Mouse (Mus musculus) adipose tissue, adult 10 weeks (tissue): ENCODE results near the gene Rsph3b. TPM values are rescaled to one million over a fixed set of nuclear protein-coding genes. Genes with fewer than 3 reads are reported as not detected.

Source experiments
- polyA plus RNA-seq: library from polyadenylated mRNA; stranded (reverse); fragments of 350-450 nt; fragmentation: Illumina TruSeq; extraction: RNeasy Lipid Tissue Mini Kit (QIAGEN cat#74804); gene quantifications from one replicate; pipeline ENCODE4 v1.2.3, GENCODE M21; 2014; ENCODE audit warnings: low read depth, low replicate concordance

Gene Rsph3b
- polyA plus RNA-seq = 72.9 TPM

GRCm38 (mm10) chr17:6947984-6948768 is at the start of gene Rsph3b:
Rsph3b (minus strand) TSS chr17:6948682.

DNA sequence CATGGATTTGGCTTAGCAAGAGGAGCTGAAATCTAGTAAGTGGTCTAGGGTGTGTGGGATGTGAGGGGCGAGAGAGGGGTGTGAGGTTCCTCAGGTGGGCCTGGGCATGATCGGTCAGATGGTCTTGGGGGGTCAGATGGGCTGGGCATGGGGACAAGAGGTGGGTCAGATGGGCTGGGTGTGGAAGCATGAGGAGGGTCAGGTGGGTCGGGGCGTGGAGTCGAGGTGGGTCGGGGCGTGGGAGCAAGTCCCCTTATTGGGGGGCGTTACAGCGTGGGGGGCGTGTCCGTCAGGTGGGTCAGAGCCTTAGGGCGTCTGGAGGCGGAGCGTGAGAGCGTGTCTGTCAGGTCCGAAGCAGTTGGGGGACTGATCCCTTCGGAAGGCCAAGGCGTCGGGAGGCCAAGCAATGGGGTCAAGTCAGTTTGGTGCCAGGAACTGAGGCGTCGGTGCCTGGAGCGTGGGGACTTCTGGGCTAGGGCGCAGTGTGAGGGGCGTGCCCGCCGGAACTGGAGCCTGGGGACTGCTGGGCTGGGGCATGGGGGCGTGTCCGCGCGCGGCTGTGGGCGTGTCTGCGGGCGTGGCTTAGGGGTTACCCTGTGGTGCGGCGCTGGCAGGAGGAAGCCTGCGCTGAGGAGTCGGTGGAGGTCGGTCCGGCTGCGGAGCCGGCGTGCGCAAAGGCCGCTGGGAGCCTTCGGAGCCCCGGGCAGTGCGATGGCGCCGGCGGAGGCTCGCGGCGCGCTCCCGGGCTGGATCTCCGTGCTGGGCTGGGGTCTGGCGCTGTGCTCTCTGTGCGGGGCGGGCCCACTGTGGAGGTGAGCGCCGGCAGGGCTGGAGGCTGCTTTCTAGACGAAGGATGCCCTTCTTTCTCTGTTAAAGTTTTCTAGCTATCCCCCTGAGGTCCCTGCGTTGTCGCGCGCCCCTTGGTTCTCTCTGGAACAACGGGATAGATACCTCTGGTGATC is 30.1 kb upstream of the Rsph3b start, which contains the start of gene Gm49721:
Gm49721 (plus strand) TSS at position 618 of the 962 bp plus-strand sequence.

GRCm38 (mm10) chr17:6970334-6970733 is 21.9 kb upstream of the Rsph3b start, which contains the start of gene Rnaset2b:
Rnaset2b (plus strand) TSS chr17:6970634.

DNA sequence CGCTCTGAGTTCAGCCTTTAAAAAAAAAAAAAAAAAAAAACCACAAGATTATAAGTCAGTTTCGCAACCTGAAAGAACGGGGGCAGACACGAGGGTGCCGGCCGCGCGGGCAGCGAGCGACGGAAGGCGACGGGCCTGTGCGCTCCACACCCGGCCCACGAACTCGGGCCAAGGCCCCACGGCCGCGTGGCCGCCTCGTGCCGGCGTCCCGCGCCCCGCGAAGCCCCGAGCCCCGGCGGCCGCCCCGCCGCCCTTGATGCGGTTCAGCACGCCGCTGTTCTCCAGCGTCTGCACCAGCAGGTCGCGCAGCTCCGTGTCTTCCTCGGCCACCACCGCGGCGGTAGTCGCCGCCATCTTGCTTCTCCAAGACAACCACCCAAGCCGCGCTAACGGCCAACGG is 12.3 kb upstream of the Rsph3b start, which contains the start of gene Tagap1:
Tagap1 (minus strand) TSS at position 381 of the 400 bp plus-strand sequence.

Other genes with a start within 250 kb of the Rsph3b start
- gene Ezr, start 165.9 kb downstream of the Rsph3b start, polyA plus RNA-seq = 258 TPM
- 25.2 TPM for gene Tagap1, start 12.5 kb upstream of the Rsph3b start, polyA plus RNA-seq
- 350 TPM for gene Rnaset2b, start 22.0 kb upstream of the Rsph3b start, polyA plus RNA-seq
- gene Gm49721, start 30.2 kb upstream of the Rsph3b start, polyA plus RNA-seq = not detected
- gene Gm1604a, start 76.9 kb upstream of the Rsph3b start, polyA plus RNA-seq = not detected
- gene Rps6ka2, start 221.4 kb upstream of the Rsph3b start, polyA plus RNA-seq = 11.0 TPM